Mouse (Mus musculus) MEL (cell line): ENCODE measurements around the gene Vwf. TPM values are rescaled to one million over a fixed set of nuclear protein-coding genes. Genes with fewer than 3 reads are reported as not detected.

ENCODE experiments used
- DNase-seq: peaks from one replicate; pipeline ENCODE4 v3.0.0; 2011; ENCODE audit warnings: low read depth, low spot score
- H3K27ac ChIP-seq: 2 replicates; pipeline ENCODE4 v1.5.1; 2012; ENCODE audit warnings: low read depth, mild to moderate bottlenecking, control low read depth, low read length, moderate library complexity; ENCODE audit not compliant: control insufficient read depth
- H3K27me3 ChIP-seq, 2 experiments: fragments of 150-350 bp in 1 of 2; sonication (generic) in 1 of 2; 2 replicates each; pipeline ENCODE4 v1.6.1; 2012; ENCODE audit warnings: low read length in 2 of 2, mild to moderate bottlenecking in 2 of 2, improper control_type of control experiment in 1 of 2, moderate library complexity in 1 of 2; ENCODE audit not compliant: insufficient read depth in 2 of 2, control insufficient read depth in 1 of 2
- H3K36me3 ChIP-seq, 2 experiments: 2 replicates each; pipeline ENCODE4 v1.6.1; 2012 to 2014; ENCODE audit warnings: low read length in 2 of 2, improper control_type of control experiment in 1 of 2, inconsistent platforms in 1 of 2, mild to moderate bottlenecking in 1 of 2; ENCODE audit not compliant: insufficient read depth in 2 of 2, control insufficient read depth in 1 of 2
- H3K4me1 ChIP-seq, 2 experiments: fragments of 150-350 bp in 1 of 2; sonication (generic) in 1 of 2; 2 replicates each; pipeline ENCODE4 v1.6.1; 2012; ENCODE audit warnings: low read length in 2 of 2, improper control_type of control experiment in 1 of 2, mild to moderate bottlenecking in 1 of 2; ENCODE audit not compliant: insufficient read depth in 2 of 2, control insufficient read depth in 1 of 2
- H3K4me3 ChIP-seq, 2 experiments: fragments of 150-350 bp in 1 of 2; sonication (generic) in 1 of 2; 2 replicates each; pipeline ENCODE4 v1.5.1; 2012; ENCODE audit warnings: low read depth in 2 of 2, low read length in 2 of 2, mild to moderate bottlenecking in 2 of 2, moderate library complexity in 2 of 2, control low read depth in 1 of 2, improper control_type of control experiment in 1 of 2; ENCODE audit not compliant: control insufficient read depth in 1 of 2, insufficient read depth in 1 of 2
- H3K79me2 ChIP-seq: 2 replicates; pipeline ENCODE4 v1.6.1; 2012; ENCODE audit warnings: mild to moderate bottlenecking, low read length, moderate library complexity; ENCODE audit not compliant: control insufficient read depth, poor library complexity, insufficient read depth
- H3K9ac ChIP-seq: 2 replicates; pipeline ENCODE4 v1.6.1; 2012; ENCODE audit warnings: low read depth, mild to moderate bottlenecking, control low read depth, low read length, moderate library complexity; ENCODE audit not compliant: control insufficient read depth, poor library complexity, severe bottlenecking
- H3K9me3 ChIP-seq: fragments of 150-350 bp; sonication (generic); replicated peaks from 2 replicates; pipeline ENCODE4 v1.6.1; 2012; ENCODE audit warnings: mild to moderate bottlenecking, low read length, improper control_type of control experiment, moderate library complexity; ENCODE audit not compliant: insufficient read depth
- CHD1 ChIP-seq: IDR thresholded peaks from 2 replicates; pipeline ENCODE4 v1.6.1; 2012; ENCODE audit warnings: low read depth, mild to moderate bottlenecking, inconsistent platforms, low read length, improper control_type of control experiment
- CTCF ChIP-seq, 3 experiments: IDR thresholded peaks in 2 of 3; conservative IDR thresholded peaks in 1 of 3; 2 replicates each; pipeline ENCODE4 v1.5.1; 2011 to 2012; ENCODE audit warnings: low read length in 3 of 3, low read depth in 2 of 3, mild to moderate bottlenecking in 2 of 3, improper control_type of control experiment in 1 of 3, inconsistent platforms in 1 of 3, mixed read lengths in 1 of 3, moderate library complexity in 1 of 3; ENCODE audit not compliant: control insufficient read depth in 1 of 3, insufficient read depth in 1 of 3, poor library complexity in 1 of 3, severe bottlenecking in 1 of 3
- E2F4 ChIP-seq: IDR thresholded peaks from 2 replicates; pipeline ENCODE4 v1.6.1; 2011; ENCODE audit warnings: low read depth, low read length, improper control_type of control experiment, borderline replicate concordance
- EP300 ChIP-seq, 2 experiments: IDR thresholded peaks; 2 replicates each; pipeline ENCODE4 v1.6.1; 2011; ENCODE audit warnings: improper control_type of control experiment in 2 of 2, low read length in 2 of 2, low read depth in 1 of 2, mild to moderate bottlenecking in 1 of 2
- ETS1 ChIP-seq: IDR thresholded peaks from 2 replicates; pipeline ENCODE4 v1.6.1; 2012; ENCODE audit warnings: low read depth, mild to moderate bottlenecking, inconsistent platforms, low read length, improper control_type of control experiment, moderate library complexity
- GABPA ChIP-seq: IDR thresholded peaks from 2 replicates; pipeline ENCODE4 v1.6.1; 2012; ENCODE audit warnings: low read depth, mild to moderate bottlenecking, inconsistent platforms, low read length, improper control_type of control experiment, moderate library complexity
- JUND ChIP-seq: IDR thresholded peaks from 2 replicates; pipeline ENCODE4 v1.6.1; 2011; ENCODE audit warnings: low read depth, mild to moderate bottlenecking, improper control_type of control experiment, low read length
- KAT2A ChIP-seq: conservative IDR thresholded peaks from 2 replicates; pipeline ENCODE4 v1.6.1; 2012; ENCODE audit warnings: low read depth, low read length, improper control_type of control experiment, inconsistent platforms
- MXI1 ChIP-seq: IDR thresholded peaks from 2 replicates; pipeline ENCODE4 v1.6.1; 2011; ENCODE audit warnings: mild to moderate bottlenecking, low read depth, low read length, improper control_type of control experiment
- MYB ChIP-seq: IDR thresholded peaks from 2 replicates; pipeline ENCODE4 v1.6.1; 2011; ENCODE audit warnings: mild to moderate bottlenecking, low read depth, low read length, improper control_type of control experiment
- MYC ChIP-seq: IDR thresholded peaks from 2 replicates; pipeline ENCODE4 v1.6.1; 2011; ENCODE audit warnings: low read depth, mild to moderate bottlenecking, low read length, improper control_type of control experiment, moderate library complexity
- POLR2AphosphoS2 ChIP-seq: IDR thresholded peaks from 2 replicates; pipeline ENCODE4 v1.6.1; 2011; ENCODE audit warnings: low read length, improper control_type of control experiment
- RAD21 ChIP-seq: IDR thresholded peaks from 2 replicates; pipeline ENCODE4 v1.6.1; 2011; ENCODE audit warnings: mild to moderate bottlenecking, low read depth, low read length, improper control_type of control experiment
- SMC3 ChIP-seq: IDR thresholded peaks from 2 replicates; pipeline ENCODE4 v1.6.1; 2011; ENCODE audit warnings: low read depth, low read length, improper control_type of control experiment
- USF1 ChIP-seq: IDR thresholded peaks from 2 replicates; pipeline ENCODE4 v1.6.1; 2014; ENCODE audit warnings: low read depth, mild to moderate bottlenecking, inconsistent platforms, low read length, improper control_type of control experiment, moderate library complexity
- ZC3H11A ChIP-seq: IDR thresholded peaks from 2 replicates; pipeline ENCODE4 v1.6.1; 2012; ENCODE audit warnings: low read depth, mild to moderate bottlenecking, inconsistent platforms, low read length, improper control_type of control experiment
- polyA plus RNA-seq, 2 experiments: library from polyadenylated mRNA; stranded (reverse) in 1 of 2; unstranded in 1 of 2; fragments of >175 nt in 1 of 2; fragments of >200 nt in 1 of 2; gene quantifications; 2 replicates each; pipeline versions ENCODE4 v1.2.1 to v1.2.4; 2012; ENCODE audit warnings: low replicate concordance in 2 of 2, low read depth in 1 of 2; ENCODE audit not compliant: insufficient read length in 2 of 2, insufficient read depth in 1 of 2, missing spikeins in 1 of 2
- total RNA-seq: library from RNA; depleted of rRNA; stranded (reverse); fragments of 300-350 nt; gene quantifications from 2 replicates; pipeline ENCODE4 v1.2.3, GENCODE M21; 2012

Vwf gene
- total and polyA plus RNA-seq, 3 experiments: 0.29 to 0.42 TPM; not detected in 1

DNA sequence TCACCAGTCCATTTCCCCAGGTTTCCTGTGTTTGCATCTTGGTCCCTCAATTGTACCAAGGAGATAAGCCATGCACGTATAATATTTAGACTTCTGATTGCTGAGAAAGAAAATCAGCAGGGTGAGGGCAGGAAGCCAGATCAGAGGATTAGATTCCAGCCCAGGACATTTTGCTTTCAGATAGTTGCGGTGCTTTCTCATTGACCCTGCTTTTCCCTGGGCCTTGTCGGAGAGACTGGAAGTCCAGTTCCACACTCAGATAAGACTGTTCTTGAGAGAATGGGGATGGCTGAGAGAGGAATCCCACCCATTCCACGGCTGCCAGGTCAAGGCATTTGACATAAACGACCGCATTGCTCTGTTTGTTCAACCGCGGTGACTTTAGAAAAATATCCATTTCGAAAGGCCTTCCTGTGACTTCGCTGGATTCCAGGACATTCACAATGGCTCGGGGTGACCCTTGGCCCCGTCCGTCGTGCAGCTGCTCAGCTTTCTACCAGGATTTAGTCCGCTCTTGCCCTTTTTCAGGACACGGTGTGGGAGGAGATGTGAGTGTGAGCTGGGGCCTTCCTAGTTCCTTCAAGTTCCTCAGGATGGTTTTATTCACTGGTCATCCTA lies 50.2 kb downstream of the Vwf start:
- no peak overlapping the region for H3K9ac ChIP-seq
- H3K4me1 ChIP-seq: no peaks in the 10 kb centered on the region
- no peaks in the 10 kb centered on the region for H3K9me3 ChIP-seq
- no peaks in the 10 kb centered on the region for H3K36me3 ChIP-seq
- no peak for DNase-seq
- H3K27ac ChIP-seq: no peak overlapping the region
- H3K27me3 ChIP-seq: peaks cover 0 to 3% of the 10 kb centered on the region in 2 experiments; a peak in 1 of 4 replicates
- TF ChIP-seq MYC (no peak), USF1 (no peak), CTCF (IDR thresholded peaks at IDR 0.05 in 2 of 3, conservative IDR thresholded peaks at IDR 0.05 in 1 of 3; ENCODE audit: control insufficient read depth in 1 of 3, insufficient read depth in 1 of 3, low read depth in 2 of 3, low read length in 3 of 3, poor library complexity in 1 of 3, severe bottlenecking in 1 of 3) (no peak), JUND (no peak), EP300 (IDR thresholded peaks at IDR 0.05; ENCODE audit: low read depth in 1 of 2, low read length in 2 of 2) (no peak), RAD21 (no peak), MYB (no peak), MXI1 (no peak), CHD1 (no peak)
- H3K4me3 ChIP-seq: no peak overlapping the region
- H3K79me2 ChIP-seq: no peaks in the 10 kb centered on the region

DNA sequence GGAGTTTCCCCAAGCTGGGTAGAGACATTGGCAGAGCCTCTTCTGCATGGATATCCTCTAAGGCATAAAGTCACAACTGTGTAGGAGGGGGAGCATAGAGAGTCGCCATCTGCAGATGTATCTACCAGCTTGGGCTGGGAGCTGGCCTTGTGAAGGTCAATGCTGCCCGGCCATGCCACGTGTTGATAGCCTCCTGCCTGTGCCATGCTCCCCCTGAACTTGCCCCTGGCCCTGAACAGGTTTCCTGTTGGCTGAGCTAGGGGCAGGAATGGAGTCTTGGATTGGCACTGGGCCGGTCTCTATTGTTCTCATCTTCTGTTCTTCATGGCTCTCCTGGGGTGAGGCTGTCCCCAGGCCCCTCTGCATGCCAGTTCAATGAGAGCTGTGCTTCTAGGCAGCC lies 51.1 kb downstream of the Vwf start:
- Histone ChIP-seq H3K79me2 (no peaks in the 10 kb centered on the region), H3K27ac (no peak overlapping the region), H3K9ac (no peak overlapping the region), H3K9me3 (no peaks in the 10 kb centered on the region), H3K36me3 (no peaks in the 10 kb centered on the region), H3K4me3 (no peak overlapping the region), H3K27me3 (peaks cover 0 to 3% of the 10 kb centered on the region in 2 experiments; a peak in 1 of 4 replicates), H3K4me1 (no peaks in the 10 kb centered on the region)
- TF ChIP-seq POLR2AphosphoS2 (no peak), CTCF (IDR thresholded peaks at IDR 0.05 in 2 of 3, conservative IDR thresholded peaks at IDR 0.05 in 1 of 3; ENCODE audit: control insufficient read depth in 1 of 3, insufficient read depth in 1 of 3, low read depth in 2 of 3, low read length in 3 of 3, poor library complexity in 1 of 3, severe bottlenecking in 1 of 3) (no peak), E2F4 (no peak), ETS1 (no peak)
- DNase-seq: no peak

DNA sequence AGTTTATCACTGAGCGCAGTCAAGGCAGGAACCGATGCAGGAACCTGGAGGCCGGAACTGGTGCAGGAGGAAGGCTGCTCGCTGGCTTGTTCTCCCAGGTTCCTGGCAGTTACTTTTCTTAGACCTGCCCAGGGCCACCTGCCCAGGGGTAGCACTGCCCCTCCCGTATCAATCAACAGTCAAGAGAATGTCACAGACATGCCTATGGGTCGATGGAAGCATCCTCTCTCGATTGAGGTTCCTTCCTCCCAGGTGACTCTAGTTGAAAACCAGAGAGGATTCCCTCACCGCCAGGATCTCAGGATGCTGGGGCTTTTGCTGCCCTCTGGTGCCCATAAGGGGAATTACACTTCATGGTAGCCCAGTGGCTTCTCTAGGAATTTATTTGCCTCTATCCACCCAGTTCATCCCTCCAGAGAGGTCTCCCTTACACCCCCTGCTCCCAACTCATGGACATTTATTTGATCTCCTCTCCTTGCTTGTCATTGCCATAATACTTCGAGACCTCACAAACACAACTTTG lies 53.5 kb downstream of the Vwf start:
- Histone ChIP-seq H3K9ac (no peak overlapping the region), H3K27me3 (peaks cover 0 to 3% of the 10 kb centered on the region in 2 experiments; a peak in 1 of 4 replicates)

More for the DNA sequence above, 53.5 kb downstream of the Vwf start:
- Histone ChIP-seq H3K4me1 (peaks cover 0 to 2% of the 10 kb centered on the region in 2 experiments; a peak in 1 of 4 replicates), H3K9me3 (no peaks in the 10 kb centered on the region), H3K36me3 (no peaks in the 10 kb centered on the region), H3K79me2 (no peaks in the 10 kb centered on the region), H3K27ac (no peak overlapping the region), H3K4me3 (no peak overlapping the region)
- TF ChIP-seq RAD21: peak; percentile 87
- peak; percentile 95 for TF ChIP-seq SMC3
- TF ChIP-seq GABPA: no peak
- no peak for TF ChIP-seq CHD1
- peak; percentile 84 to 93 (median 87) for TF ChIP-seq CTCF (IDR thresholded peaks at IDR 0.05 in 2 of 3, conservative IDR thresholded peaks at IDR 0.05 in 1 of 3; ENCODE audit: control insufficient read depth in 1 of 3, insufficient read depth in 1 of 3, low read depth in 2 of 3, low read length in 3 of 3, poor library complexity in 1 of 3, severe bottlenecking in 1 of 3)
- no peak for TF ChIP-seq KAT2A
- peak; percentile 89 for TF ChIP-seq ZC3H11A
- DNase-seq: peak; percentile 55
